Comparison of ENCODE assay signal across 18 mouse cellular contexts in the genomic region with DNA sequence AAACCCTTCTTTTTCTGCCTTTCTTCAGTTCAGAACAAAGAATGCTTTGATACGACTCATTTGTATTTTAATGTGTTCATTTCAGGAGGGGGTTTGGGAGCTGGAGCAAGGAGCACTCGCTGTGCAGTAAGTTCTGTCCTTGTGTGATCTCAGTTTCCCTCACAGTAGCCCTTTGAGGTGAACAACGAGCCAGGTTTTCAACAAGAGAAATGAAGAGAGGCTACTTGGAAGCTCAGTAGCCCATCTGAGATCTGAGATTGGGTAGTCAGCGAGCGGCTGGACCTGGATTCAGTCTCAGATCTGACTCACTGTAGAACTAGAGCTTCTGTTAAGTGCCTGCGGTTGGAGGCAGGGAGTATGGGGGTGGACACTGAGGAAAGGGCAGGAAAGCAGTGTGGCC. TPM values are rescaled to one million over a fixed set of nuclear protein-coding genes. Genes with fewer than 3 reads are reported as not detected.
DNase-seq lines count a peak whose midpoint lies in the region; ATAC-seq and TF ChIP-seq lines count a peak whose summit lies in the region.
"Had no signal": no experiment of that assay in that cellular context is flagged by ENCODE, and none has a peak within 500 bp of the region (broad histone marks: within the 10 kb centered on the region; RNA-seq: fewer than 3 reads in every experiment).

No protein-coding gene starts in this region.

- 0 out of 2 replicates have a peak overlapping the region, but pooled peaks have one; percentile 14 for H3K9ac ChIP-seq in heart, embryonic 13.5 days
- no peak overlapping the region for H3K9ac ChIP-seq in midbrain, embryonic 12.5 days (replicated peaks)
- no peak overlapping the region for H3K9ac ChIP-seq in midbrain, embryonic 15.5 days
- no peak overlapping the region for H3K9ac ChIP-seq in forebrain, embryonic 15.5 days (replicated peaks)
- no peak overlapping the region for H3K9ac ChIP-seq in stomach, postnatal 0 days (ENCODE audit: low read length)
- H3K9ac ChIP-seq: limb, embryonic 15.5 days had no signal

- no peak for TF ChIP-seq EP300 in stomach, postnatal 0 days (optimal IDR thresholded peaks at IDR 0.05)

- DNase-seq in heart, postnatal 4 days: no peak
- no peak for DNase-seq in stomach, postnatal 0 days (ENCODE audit: low spot score)
- DNase-seq in heart, postnatal 10 days: no peak
- DNase-seq: adrenal gland, adult 2 months; B cell, adult 2 months; heart, postnatal 36 days; kidney, adult 8-10 months; lung, postnatal 10 days; retina, postnatal 1 day had no signal

- intact Hi-C loops in heart, postnatal 10 days (cut with DNase I): no loop called here

- 0 out of 2 replicates have a peak, but pooled peaks cover 3% of the 10 kb centered on the region for H3K36me3 ChIP-seq in heart, embryonic 13.5 days
- H3K36me3 ChIP-seq in midbrain, embryonic 12.5 days: no peaks in the 10 kb centered on the region
- H3K36me3 ChIP-seq in midbrain, embryonic 15.5 days (replicated peaks): no peaks in the 10 kb centered on the region
- H3K36me3 ChIP-seq in forebrain, embryonic 15.5 days: no peaks in the 10 kb centered on the region
- no peaks in the 10 kb centered on the region for H3K36me3 ChIP-seq in stomach, postnatal 0 days (ENCODE audit: control insufficient read depth, insufficient read depth, low read length)
- H3K36me3 ChIP-seq: limb, embryonic 15.5 days had no signal

- no peak for ATAC-seq in heart, embryonic 13.5 days (ENCODE audit: extremely low read depth, insufficient number of reproducible peaks, low FRiP score, low TSS enrichment)
- no peak for ATAC-seq in midbrain, embryonic 12.5 days (ENCODE audit: low FRiP score, low read depth)
- no peak for ATAC-seq in midbrain, embryonic 15.5 days (replicated peaks)
- ATAC-seq in forebrain, embryonic 15.5 days (replicated peaks): no peak
- ATAC-seq in stomach, postnatal 0 days (ENCODE audit: low FRiP score, low TSS enrichment): no peak
- ATAC-seq in CD4-positive, CD25-positive, alpha-beta regulatory T cell, adult 4 months: no peak

- H3K4me1 ChIP-seq in heart, embryonic 13.5 days: peaks cover 43% of the 10 kb centered on the region
- peaks cover 32% of the 10 kb centered on the region for H3K4me1 ChIP-seq in midbrain, embryonic 12.5 days
- peaks cover 13% of the 10 kb centered on the region for H3K4me1 ChIP-seq in midbrain, embryonic 15.5 days
- H3K4me1 ChIP-seq in forebrain, embryonic 15.5 days: peaks cover 28% of the 10 kb centered on the region
- H3K4me1 ChIP-seq in stomach, postnatal 0 days (replicated peaks; ENCODE audit: control insufficient read depth, insufficient read depth): peaks cover 6% of the 10 kb centered on the region; the same call in 1 of the 2 replicates

- H3K4me2 ChIP-seq in heart, embryonic 13.5 days: no peak overlapping the region
- no peak overlapping the region for H3K4me2 ChIP-seq in midbrain, embryonic 12.5 days (replicated peaks)
- no peak overlapping the region for H3K4me2 ChIP-seq in midbrain, embryonic 15.5 days
- H3K4me2 ChIP-seq in forebrain, embryonic 15.5 days (replicated peaks): no peak overlapping the region
- H3K4me2 ChIP-seq in stomach, postnatal 0 days (replicated peaks; ENCODE audit: low read depth): no peak overlapping the region
- H3K4me2 ChIP-seq: limb, embryonic 15.5 days had no signal

- H3K4me3 ChIP-seq in heart, embryonic 13.5 days: no peak overlapping the region
- no peak overlapping the region for H3K4me3 ChIP-seq in midbrain, embryonic 12.5 days
- H3K4me3 ChIP-seq in midbrain, embryonic 15.5 days: no peak overlapping the region
- no peak overlapping the region for H3K4me3 ChIP-seq in forebrain, embryonic 15.5 days
- no peak overlapping the region for H3K4me3 ChIP-seq in stomach, postnatal 0 days (ENCODE audit: low read depth, low read length)
- H3K4me3 ChIP-seq: limb, embryonic 15.5 days had no signal

- H3K27ac ChIP-seq in heart, embryonic 13.5 days (replicated peaks): no peak overlapping the region
- H3K27ac ChIP-seq in midbrain, embryonic 12.5 days (replicated peaks): peak overlapping the region; percentile 7; the same call in 1 of the 2 replicates
- H3K27ac ChIP-seq in midbrain, embryonic 15.5 days: no peak overlapping the region
- H3K27ac ChIP-seq in forebrain, embryonic 15.5 days (replicated peaks): peak overlapping the region; percentile 57
- peak overlapping the region; percentile 4; the same call in 1 of the 2 replicates for H3K27ac ChIP-seq in stomach, postnatal 0 days (replicated peaks)
- H3K27ac ChIP-seq: limb, embryonic 15.5 days had no signal

- H3K27me3 ChIP-seq in heart, embryonic 13.5 days (replicated peaks): no peaks in the 10 kb centered on the region
- H3K27me3 ChIP-seq in midbrain, embryonic 12.5 days: no peaks in the 10 kb centered on the region
- H3K27me3 ChIP-seq in midbrain, embryonic 15.5 days (replicated peaks): no peaks in the 10 kb centered on the region
- H3K27me3 ChIP-seq in forebrain, embryonic 15.5 days: no peaks in the 10 kb centered on the region
- H3K27me3 ChIP-seq in stomach, postnatal 0 days (ENCODE audit: control insufficient read depth, insufficient read depth, low read length): no peaks in the 10 kb centered on the region
- H3K27me3 ChIP-seq: limb, embryonic 15.5 days had no signal

- TF ChIP-seq CTCF in stomach, postnatal 0 days (IDR thresholded peaks at IDR 0.05; ENCODE audit: low read depth): no peak

- no peaks in the 10 kb centered on the region for H3K9me3 ChIP-seq in heart, embryonic 13.5 days
- no peaks in the 10 kb centered on the region for H3K9me3 ChIP-seq in midbrain, embryonic 12.5 days
- H3K9me3 ChIP-seq in midbrain, embryonic 15.5 days: no peaks in the 10 kb centered on the region
- no peaks in the 10 kb centered on the region for H3K9me3 ChIP-seq in forebrain, embryonic 15.5 days
- no peaks in the 10 kb centered on the region for H3K9me3 ChIP-seq in stomach, postnatal 0 days (ENCODE audit: control insufficient read depth, low read length)
- H3K9me3 ChIP-seq: limb, embryonic 15.5 days had no signal

- WGBS in heart, embryonic 13.5 days: 81% methylated on average over 6 of the region's 6 CpGs
- 65% methylated on average over 6 of the region's 6 CpGs for WGBS in midbrain, embryonic 12.5 days
- 55% methylated on average over 6 of the region's 6 CpGs for WGBS in midbrain, embryonic 15.5 days
- 20% methylated on average over 6 of the region's 6 CpGs for WGBS in forebrain, embryonic 15.5 days
- WGBS in stomach, postnatal 0 days: 73% methylated on average over 6 of the region's 6 CpGs

RNA-seq across cellular contexts. Expression of a gene that starts 11.2 kb away (rescaled TPM):
- polyA plus RNA-seq in heart, embryonic 13.5 days (2015; fragmentation: Nextera tagmentation; extraction: Ambion mirVana): 8.8 and 9.8 TPM in 2 replicates
- 10 to 100 TPM; 38.2 to 42.5 TPM for total RNA-seq in heart, postnatal 4 days (2021)
- polyA plus RNA-seq in midbrain, embryonic 12.5 days (2016; fragmentation: Nextera tagmentation; extraction: Ambion mirVana): 14.7 and 16.8 TPM in 2 replicates
- 17.9 and 18.7 TPM in 2 replicates for polyA plus RNA-seq in midbrain, embryonic 15.5 days (2015; fragmentation: Nextera tagmentation; extraction: Ambion mirVana)
- 14.3 and 15.6 TPM in 2 replicates for polyA plus RNA-seq in forebrain, embryonic 15.5 days (2015; fragmentation: Nextera tagmentation; extraction: Ambion mirVana)
- 8.5 and 10.2 TPM in 2 replicates for polyA plus RNA-seq in stomach, postnatal 0 days (2015; fragmentation: Nextera tagmentation; extraction: Ambion mirVana)
- polyA plus RNA-seq in CD4-positive, CD25-positive, alpha-beta regulatory T cell, adult 4 months (2017; shearing (Covaris generic)): 1 to 10 TPM; 5.6 to 8.4 TPM
- total RNA-seq in heart, postnatal 10 days (2021): 10 to 100 TPM; 40.4 to 43.3 TPM

RNA-seq across cellular contexts. Expression of a gene that starts 34.0 kb away (rescaled TPM):
- 9.3 and 11.2 TPM in 2 replicates for polyA plus RNA-seq in heart, embryonic 13.5 days (2015; fragmentation: Nextera tagmentation; extraction: Ambion mirVana)
- 1 to 10 TPM; 8.3 to 9.3 TPM for total RNA-seq in heart, postnatal 4 days (2021)
- 4.0 and 5.7 TPM in 2 replicates for polyA plus RNA-seq in midbrain, embryonic 12.5 days (2016; fragmentation: Nextera tagmentation; extraction: Ambion mirVana)
- polyA plus RNA-seq in midbrain, embryonic 15.5 days (2015; fragmentation: Nextera tagmentation; extraction: Ambion mirVana): 13.8 and 14.8 TPM in 2 replicates
- polyA plus RNA-seq in forebrain, embryonic 15.5 days (2015; fragmentation: Nextera tagmentation; extraction: Ambion mirVana): 7.0 and 8.2 TPM in 2 replicates
- 16.2 and 17.7 TPM in 2 replicates for polyA plus RNA-seq in stomach, postnatal 0 days (2015; fragmentation: Nextera tagmentation; extraction: Ambion mirVana)
- 1 to 10 TPM; 2.7 to 3.9 TPM for polyA plus RNA-seq in CD4-positive, CD25-positive, alpha-beta regulatory T cell, adult 4 months (2017; shearing (Covaris generic))
- total RNA-seq in heart, postnatal 10 days (2021): 10 to 100 TPM in 1 of 2 experiments, 1 to 10 TPM in 1; 8.9 to 10.8 TPM

RNA-seq across cellular contexts. Expression of a gene that starts 41.1 kb away (rescaled TPM):
- not detected in 2 replicates for polyA plus RNA-seq in heart, embryonic 13.5 days (2015; fragmentation: Nextera tagmentation; extraction: Ambion mirVana)
- not detected for total RNA-seq in heart, postnatal 4 days (2021)
- polyA plus RNA-seq in midbrain, embryonic 12.5 days (2016; fragmentation: Nextera tagmentation; extraction: Ambion mirVana): not detected in 2 replicates
- not detected in 2 replicates for polyA plus RNA-seq in midbrain, embryonic 15.5 days (2015; fragmentation: Nextera tagmentation; extraction: Ambion mirVana)
- polyA plus RNA-seq in forebrain, embryonic 15.5 days (2015; fragmentation: Nextera tagmentation; extraction: Ambion mirVana): not detected in 2 replicates
- not detected in 2 replicates for polyA plus RNA-seq in stomach, postnatal 0 days (2015; fragmentation: Nextera tagmentation; extraction: Ambion mirVana)
- not detected for polyA plus RNA-seq in CD4-positive, CD25-positive, alpha-beta regulatory T cell, adult 4 months (2017; shearing (Covaris generic))
- total RNA-seq in heart, postnatal 10 days (2021): not detected
- total RNA-seq: adrenal gland, adult 2 months; granulocyte monocyte progenitor cell, adult 5-6 weeks; heart, postnatal 36 days; layer of hippocampus, postnatal 10 days had no signal
- polyA plus RNA-seq: adrenal gland, adult 2 months; limb, embryonic 15.5 days; thymus, postnatal 0 days had no signal

RNA-seq across cellular contexts. Expression of a gene that starts 41.8 kb away (rescaled TPM):
- polyA plus RNA-seq in heart, embryonic 13.5 days (2015; fragmentation: Nextera tagmentation; extraction: Ambion mirVana): not detected in 2 replicates
- not detected for total RNA-seq in heart, postnatal 4 days (2021)
- polyA plus RNA-seq in midbrain, embryonic 12.5 days (2016; fragmentation: Nextera tagmentation; extraction: Ambion mirVana): not detected in 2 replicates
- not detected in 2 replicates for polyA plus RNA-seq in midbrain, embryonic 15.5 days (2015; fragmentation: Nextera tagmentation; extraction: Ambion mirVana)
- polyA plus RNA-seq in forebrain, embryonic 15.5 days (2015; fragmentation: Nextera tagmentation; extraction: Ambion mirVana): not detected in 2 replicates
- polyA plus RNA-seq in stomach, postnatal 0 days (2015; fragmentation: Nextera tagmentation; extraction: Ambion mirVana): not detected in 2 replicates
- polyA plus RNA-seq in CD4-positive, CD25-positive, alpha-beta regulatory T cell, adult 4 months (2017; shearing (Covaris generic)): under 1 TPM in 1 of 2 experiments, not detected in 1; 0.71 TPM
- total RNA-seq in heart, postnatal 10 days (2021): not detected
- total RNA-seq: adrenal gland, adult 2 months; granulocyte monocyte progenitor cell, adult 5-6 weeks; heart, postnatal 36 days had no signal
- polyA plus RNA-seq: adrenal gland, adult 2 months; limb, embryonic 15.5 days; thymus, postnatal 0 days had no signal

RNA-seq across cellular contexts. Expression of a gene that starts 45.1 kb away (rescaled TPM):
- polyA plus RNA-seq in heart, embryonic 13.5 days (2015; fragmentation: Nextera tagmentation; extraction: Ambion mirVana): not detected in 2 replicates
- total RNA-seq in heart, postnatal 4 days (2021): not detected
- polyA plus RNA-seq in midbrain, embryonic 12.5 days (2016; fragmentation: Nextera tagmentation; extraction: Ambion mirVana): 0.32 TPM in 1 of 2 replicates, not detected in the other
- not detected in 2 replicates for polyA plus RNA-seq in midbrain, embryonic 15.5 days (2015; fragmentation: Nextera tagmentation; extraction: Ambion mirVana)
- polyA plus RNA-seq in forebrain, embryonic 15.5 days (2015; fragmentation: Nextera tagmentation; extraction: Ambion mirVana): 0.34 TPM in 1 of 2 replicates, not detected in the other
- polyA plus RNA-seq in stomach, postnatal 0 days (2015; fragmentation: Nextera tagmentation; extraction: Ambion mirVana): not detected in 2 replicates
- 1 to 10 TPM; 1.4 to 2.1 TPM for polyA plus RNA-seq in CD4-positive, CD25-positive, alpha-beta regulatory T cell, adult 4 months (2017; shearing (Covaris generic))
- total RNA-seq in heart, postnatal 10 days (2021): not detected
- total RNA-seq: adrenal gland, adult 2 months; granulocyte monocyte progenitor cell, adult 5-6 weeks; heart, postnatal 36 days had no signal
- polyA plus RNA-seq: limb, embryonic 15.5 days had no signal

Comparison
In these comparisons a context has a peak if more than half of its experiments do, and no peak if none do; other contexts are left out.
1. H3K27ac ChIP-seq: peak in midbrain, embryonic 12.5 days (single experiment), forebrain, embryonic 15.5 days (single experiment) and stomach, postnatal 0 days (single experiment); none in heart, embryonic 13.5 days (single experiment) and midbrain, embryonic 15.5 days (single experiment).